Mouse (Mus musculus): ENCODE data around the gene Phf1. TPM values are rescaled to one million over a fixed set of nuclear protein-coding genes. Genes with fewer than 3 reads are reported as not detected.

Phf1 gene
- polyA plus RNA-seq (2015; fragmentation: Nextera tagmentation; extraction: Ambion mirVana) = 2.5 and 2.7 TPM in 2 replicates

DNA sequence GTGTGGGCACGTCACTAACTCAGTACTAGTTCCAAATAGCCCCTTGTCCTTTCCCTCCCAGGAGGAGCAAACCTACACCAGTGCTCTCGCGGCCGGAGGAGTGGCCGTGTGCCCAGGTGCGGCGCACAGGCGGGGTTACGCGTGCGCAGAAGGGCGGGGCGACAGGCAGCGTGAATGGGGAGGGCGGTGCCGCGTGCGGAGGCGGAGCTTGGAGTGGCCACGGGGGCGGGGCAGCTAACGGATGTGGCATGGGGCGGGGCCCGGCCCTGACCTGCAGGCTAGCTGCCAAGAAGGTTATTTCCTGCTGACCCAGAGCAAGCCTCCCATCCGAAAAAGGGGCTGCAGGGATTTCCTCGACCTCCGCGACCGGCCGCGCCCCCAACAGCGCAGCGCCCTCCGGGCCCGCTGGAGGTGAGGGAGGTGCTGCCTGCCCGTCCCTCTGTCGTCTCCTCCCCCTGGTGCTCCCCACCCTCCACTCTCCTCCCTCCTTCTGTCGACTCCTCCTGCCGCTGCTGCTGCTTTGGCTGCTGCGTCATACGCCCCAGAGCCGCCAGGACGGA is at the start of gene Phf1:
Gene Phf1 (plus strand): TSS at position 214 of the 560 bp plus-strand sequence.
- no peak; the same call in none of the 2 replicates for TF ChIP-seq CTCF (IDR thresholded peaks at IDR 0.05; ENCODE audit: low read depth)
- no peak for TF ChIP-seq EP300 (IDR thresholded peaks at IDR 0.05; ENCODE audit: low read depth)
- H3K9me3 ChIP-seq (ENCODE audit: low read length) = no peaks in the 10 kb centered on the region
- peak within 1 kb of the TSS; percentile 83 for H3K9ac ChIP-seq (replicated peaks)
- peak within 1 kb of the TSS; percentile 74 for H3K4me3 ChIP-seq (ENCODE audit: low read depth, low read length)
- peak within 1 kb of the TSS; percentile 89 for H3K4me2 ChIP-seq (ENCODE audit: low read depth, low read length)
- peaks cover 27% of the 10 kb centered on the region for H3K36me3 ChIP-seq (replicated peaks; ENCODE audit: insufficient read depth, low read length)
- DNase-seq (peak; percentile 99), ATAC-seq (peak; percentile 96)
- peaks cover 22% of the 10 kb centered on the region for H3K4me1 ChIP-seq (ENCODE audit: insufficient read depth)
- peak within 1 kb of the TSS; percentile 68 for H3K27ac ChIP-seq (ENCODE audit: low read depth)
- no peaks in the 10 kb centered on the region for H3K27me3 ChIP-seq (ENCODE audit: insufficient read depth, low read length)
- WGBS (ENCODE audit: insufficient replicate concordance) = under 1% methylated on average over 26 of the region's 43 CpGs

DNA sequence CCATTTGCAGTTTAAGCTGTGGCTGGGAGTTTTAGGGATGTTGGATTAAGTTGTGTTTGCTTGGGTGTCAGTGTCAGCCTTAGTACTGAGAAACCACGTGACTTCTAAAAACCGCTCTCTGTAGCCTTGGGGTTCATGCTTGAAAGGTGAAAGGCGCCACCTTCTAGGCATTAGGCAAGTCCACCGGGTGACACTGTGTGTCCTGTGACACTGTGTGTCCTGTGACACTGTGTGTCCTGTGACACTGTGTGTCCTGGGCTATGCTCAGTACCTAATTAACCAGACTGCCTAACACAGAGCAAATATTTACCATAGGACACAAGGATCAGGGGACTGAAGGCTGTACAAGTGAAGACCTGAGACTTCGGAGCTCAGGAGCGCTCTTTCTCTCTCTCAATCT is 49.3 kb upstream of the Phf1 start:
- H3K36me3 ChIP-seq (replicated peaks; ENCODE audit: insufficient read depth, low read length) = no peaks in the 10 kb centered on the region
- H3K4me3 ChIP-seq (ENCODE audit: low read depth, low read length) = no peak overlapping the region
- peaks cover 2% of the 10 kb centered on the region; the same call in 1 of the 2 replicates for H3K9me3 ChIP-seq (ENCODE audit: low read length)
- no peaks in the 10 kb centered on the region for H3K27me3 ChIP-seq (ENCODE audit: insufficient read depth, low read length)
- TF ChIP-seq CTCF (IDR thresholded peaks at IDR 0.05; ENCODE audit: low read depth) (no peak), EP300 (IDR thresholded peaks at IDR 0.05; ENCODE audit: low read depth) (no peak)
- no peak overlapping the region for H3K4me2 ChIP-seq (ENCODE audit: low read depth, low read length)
- H3K4me1 ChIP-seq (ENCODE audit: insufficient read depth) = peaks cover 18% of the 10 kb centered on the region
- H3K9ac ChIP-seq (replicated peaks) = no peak overlapping the region
- H3K27ac ChIP-seq (ENCODE audit: low read depth) = no peak overlapping the region
- no peak for DNase-seq
- ATAC-seq = peak; percentile 62
- 77% methylated on average over 6 of the region's 6 CpGs for WGBS (ENCODE audit: insufficient replicate concordance)

DNA sequence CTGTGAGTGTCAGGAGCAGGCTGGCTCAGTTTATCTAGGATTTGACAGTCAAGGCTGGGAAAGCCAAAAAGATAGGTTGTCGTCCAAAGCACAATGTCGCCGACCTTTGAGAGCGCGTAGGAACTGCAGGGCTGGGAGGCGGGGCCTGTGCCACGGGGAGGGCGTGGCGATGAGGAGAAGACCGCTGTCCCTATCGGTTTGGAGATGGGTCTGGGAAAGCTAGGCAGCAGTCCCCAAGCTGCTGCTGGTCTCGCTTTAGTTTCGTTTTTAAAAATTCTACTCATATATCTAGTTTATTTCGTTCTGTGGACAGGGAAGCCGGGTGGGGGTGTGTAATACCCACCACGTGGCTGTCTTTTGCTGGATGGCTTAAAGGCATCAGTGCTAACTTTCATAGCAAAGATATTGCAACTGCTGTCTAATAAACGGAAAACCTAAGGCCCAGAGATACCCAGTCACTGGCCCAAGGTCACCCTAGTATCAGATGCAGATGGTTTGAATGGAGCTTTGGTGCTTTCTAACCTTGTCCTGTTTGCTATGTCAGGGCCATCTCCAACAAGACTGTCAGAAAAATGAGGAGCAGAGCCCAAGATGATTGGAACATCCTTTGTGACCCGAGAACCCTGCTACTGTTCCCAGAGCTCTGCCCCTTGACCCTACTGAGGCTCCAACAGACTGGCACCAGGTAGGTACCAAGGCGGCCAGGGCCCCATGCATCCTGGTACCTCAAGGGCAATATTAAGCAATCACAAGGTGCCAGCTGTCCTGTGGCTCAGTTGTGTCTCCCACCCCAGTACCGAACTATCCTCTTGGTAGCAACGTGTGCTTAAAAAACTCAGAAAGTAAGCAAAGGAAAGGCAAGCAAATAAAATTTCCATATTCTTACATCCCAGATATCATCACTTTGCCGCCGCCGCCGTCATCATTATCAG is 47.6 kb upstream of the Phf1 start:
- no peaks in the 10 kb centered on the region for H3K36me3 ChIP-seq (replicated peaks; ENCODE audit: insufficient read depth, low read length)
- TF ChIP-seq EP300 (IDR thresholded peaks at IDR 0.05; ENCODE audit: low read depth) = no peak
- peak; percentile 77 for TF ChIP-seq CTCF (IDR thresholded peaks at IDR 0.05; ENCODE audit: low read depth)
- no peaks in the 10 kb centered on the region for H3K9me3 ChIP-seq (ENCODE audit: low read length)
- WGBS (ENCODE audit: insufficient replicate concordance) = 11% methylated on average over 25 of the region's 25 CpGs
- ATAC-seq = peak; percentile 76
- H3K9ac ChIP-seq (replicated peaks) = peak overlapping the region; percentile 23; the same call in 1 of the 2 replicates
- peak; percentile 89 for DNase-seq
- peak overlapping the region; percentile 12; the same call in 1 of the 2 replicates for H3K27ac ChIP-seq (ENCODE audit: low read depth)
- peak overlapping the region; percentile 44 for H3K4me3 ChIP-seq (ENCODE audit: low read depth, low read length)
- H3K27me3 ChIP-seq (ENCODE audit: insufficient read depth, low read length) = no peaks in the 10 kb centered on the region
- H3K4me1 ChIP-seq (ENCODE audit: insufficient read depth) = peaks cover 18% of the 10 kb centered on the region
- peak overlapping the region; percentile 79 for H3K4me2 ChIP-seq (ENCODE audit: low read depth, low read length)

DNA sequence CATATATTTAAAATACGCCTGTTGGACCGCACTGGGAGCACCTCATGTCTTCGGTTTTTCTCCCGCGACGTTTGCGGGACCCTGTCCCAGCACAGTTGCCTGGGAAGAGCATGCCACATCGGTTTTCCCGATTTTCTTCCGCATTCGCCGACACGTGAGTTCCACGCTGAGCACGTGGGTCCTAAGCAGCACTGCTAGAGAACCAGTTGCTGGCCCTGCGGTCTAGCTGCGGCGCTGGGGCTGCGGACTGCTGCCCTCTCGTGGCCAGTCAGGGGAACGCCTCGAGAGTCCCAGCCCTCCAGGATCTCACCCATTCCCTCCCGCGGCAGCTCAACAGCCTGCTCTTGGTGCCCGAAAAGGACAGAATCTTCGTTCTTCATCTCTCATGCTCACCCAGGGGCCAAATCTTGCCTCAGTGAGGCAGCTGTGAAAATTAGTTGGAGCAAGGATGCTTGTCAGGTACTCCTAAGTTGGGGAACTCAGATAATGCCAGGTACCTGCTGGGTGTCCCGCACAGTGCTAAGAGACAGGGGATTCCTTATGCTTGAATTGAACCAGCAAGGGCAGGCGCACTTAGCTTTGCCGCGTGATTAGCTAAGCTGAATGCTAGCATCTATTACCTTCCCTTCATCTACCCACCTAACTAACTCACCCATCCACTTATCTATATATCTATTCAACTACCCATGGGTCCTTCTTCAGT is 46.7 kb upstream of the Phf1 start:
- peak; percentile 87 for DNase-seq
- H3K4me3 ChIP-seq (ENCODE audit: low read depth, low read length) = peak overlapping the region; percentile 44
- H3K27ac ChIP-seq (ENCODE audit: low read depth) = no peak overlapping the region
- ATAC-seq = peak; percentile 82
- peaks cover 18% of the 10 kb centered on the region for H3K4me1 ChIP-seq (ENCODE audit: insufficient read depth)
- TF ChIP-seq CTCF (IDR thresholded peaks at IDR 0.05; ENCODE audit: low read depth) (peak; percentile 100), EP300 (IDR thresholded peaks at IDR 0.05; ENCODE audit: low read depth) (no peak)
- H3K9ac ChIP-seq (replicated peaks) = peak overlapping the region; percentile 23; the same call in 1 of the 2 replicates
- WGBS (ENCODE audit: insufficient replicate concordance) = 8% methylated on average over 30 of the region's 30 CpGs
- H3K27me3 ChIP-seq (ENCODE audit: insufficient read depth, low read length) = no peaks in the 10 kb centered on the region
- no peaks in the 10 kb centered on the region for H3K9me3 ChIP-seq (ENCODE audit: low read length)
- no peaks in the 10 kb centered on the region for H3K36me3 ChIP-seq (replicated peaks; ENCODE audit: insufficient read depth, low read length)
- H3K4me2 ChIP-seq (ENCODE audit: low read depth, low read length) = peak overlapping the region; percentile 79

DNA sequence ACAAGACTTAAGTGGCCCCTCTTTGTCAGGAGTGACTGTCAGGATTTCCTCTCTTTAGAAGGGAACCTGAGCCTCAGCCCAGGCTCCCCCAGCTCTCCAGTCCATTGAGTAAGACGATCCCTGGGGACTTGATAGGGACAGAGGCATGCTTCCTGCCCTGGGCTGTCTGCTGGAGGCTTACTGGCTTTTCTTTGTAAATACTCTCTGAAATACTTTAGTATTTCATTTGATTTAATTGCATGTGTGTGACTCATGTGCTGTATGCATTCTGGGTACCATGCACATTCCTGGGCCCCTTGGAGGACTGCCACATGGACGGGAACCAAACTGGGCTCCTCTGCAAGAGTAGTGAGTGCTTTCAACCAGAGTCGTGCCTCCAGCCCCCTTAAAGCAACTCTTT is 44.9 kb upstream of the Phf1 start:
- TF ChIP-seq CTCF (IDR thresholded peaks at IDR 0.05; ENCODE audit: low read depth) (no peak), EP300 (IDR thresholded peaks at IDR 0.05; ENCODE audit: low read depth) (no peak)
- peaks cover 20% of the 10 kb centered on the region for H3K4me1 ChIP-seq (ENCODE audit: insufficient read depth)
- DNase-seq = no peak
- no peak for ATAC-seq
- no peak overlapping the region for H3K4me3 ChIP-seq (ENCODE audit: low read depth, low read length)
- H3K27ac ChIP-seq (ENCODE audit: low read depth) = no peak overlapping the region
- WGBS (ENCODE audit: insufficient replicate concordance) = 36% methylated on average over 3 of the region's 3 CpGs
- no peaks in the 10 kb centered on the region for H3K36me3 ChIP-seq (replicated peaks; ENCODE audit: insufficient read depth, low read length)
- no peak overlapping the region for H3K9ac ChIP-seq (replicated peaks)
- H3K9me3 ChIP-seq (ENCODE audit: low read length) = no peaks in the 10 kb centered on the region
- no peaks in the 10 kb centered on the region for H3K27me3 ChIP-seq (ENCODE audit: insufficient read depth, low read length)
- H3K4me2 ChIP-seq (ENCODE audit: low read depth, low read length) = no peak overlapping the region

All from liver, postnatal 0 days (tissue).